Mouse (Mus musculus): ENCODE data around the gene Carmil1. TPM values are rescaled to one million over a fixed set of nuclear protein-coding genes. Genes with fewer than 3 reads are reported as not detected.

Carmil1 gene
- polyA plus RNA-seq, 1 experiment, result 4.4 TPM

- no peaks in the 10 kb centered on the region for H3K79me2 ChIP-seq (ENCODE audit: control insufficient read depth, insufficient read depth)
- H3ac ChIP-seq (ENCODE audit: control insufficient read depth, insufficient read length, low read depth), result no peak overlapping the region
- no peaks in the 10 kb centered on the region for H3K36me3 ChIP-seq (ENCODE audit: control insufficient read depth, insufficient read depth)
- H3K27me3 ChIP-seq (ENCODE audit: control insufficient read depth, insufficient read depth, insufficient read length), result no peaks in the 10 kb centered on the region
- peaks cover 6% of the 10 kb centered on the region for H3K79me3 ChIP-seq (ENCODE audit: low read depth)
- H3K4me3 ChIP-seq (ENCODE audit: insufficient read depth, poor library complexity, severe bottlenecking), result no peak overlapping the region
- TF ChIP-seq CTCF (IDR thresholded peaks at IDR 0.05; ENCODE audit: control insufficient read depth, insufficient read depth, insufficient read length), result no peak
- TF ChIP-seq CEBPB (IDR thresholded peaks at IDR 0.05; ENCODE audit: low read depth), result no peak
- TF ChIP-seq MYOD1 (IDR thresholded peaks at IDR 0.05; ENCODE audit: control insufficient read depth, insufficient read length, low read depth), result no peak
- TF ChIP-seq MYOG (IDR thresholded peaks at IDR 0.05; ENCODE audit: control insufficient read depth, extremely low read depth, insufficient read length), result no peak
- TF ChIP-seq USF1 (IDR thresholded peaks at IDR 0.05; ENCODE audit: low read depth), result no peak
- no peak for TF ChIP-seq FOSL1 (IDR thresholded peaks at IDR 0.05; ENCODE audit: insufficient read depth, low read length, poor library complexity, severe bottlenecking)
- TF ChIP-seq MAX (IDR thresholded peaks at IDR 0.05), result no peak
Observed at GRCm38 (mm10) chr13:24253989-24254388, 26.6 kb downstream of the Carmil1 start.

DNA sequence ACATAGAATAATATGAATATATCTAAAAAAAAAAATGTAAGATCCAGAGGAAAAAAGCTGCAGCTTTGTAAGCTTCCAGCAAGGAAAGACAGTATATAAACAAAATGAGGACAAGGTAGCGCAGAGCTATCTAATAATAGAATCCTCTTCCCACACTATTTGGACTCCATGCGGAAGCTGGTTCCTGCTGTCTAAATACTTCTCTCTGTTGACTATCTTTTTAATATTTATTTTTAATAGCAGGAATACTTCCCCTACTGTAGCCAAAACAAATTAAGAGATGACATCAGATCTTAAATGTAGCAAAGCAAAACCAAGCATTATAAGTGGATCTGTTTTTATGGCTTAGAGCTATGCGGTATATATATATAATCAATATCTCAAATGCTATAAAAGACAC is 27.0 kb downstream of the Carmil1 start:
- Histone ChIP-seq H3K4me3 (ENCODE audit: insufficient read depth, poor library complexity, severe bottlenecking) (no peak overlapping the region), H3K27me3 (ENCODE audit: control insufficient read depth, insufficient read depth, insufficient read length) (no peaks in the 10 kb centered on the region), H3ac (ENCODE audit: control insufficient read depth, insufficient read length, low read depth) (no peak overlapping the region), H3K79me2 (ENCODE audit: control insufficient read depth, insufficient read depth) (no peaks in the 10 kb centered on the region), H3K79me3 (ENCODE audit: low read depth) (peaks cover 3% of the 10 kb centered on the region), H3K36me3 (ENCODE audit: control insufficient read depth, insufficient read depth) (no peaks in the 10 kb centered on the region)
- TF ChIP-seq MAX (IDR thresholded peaks at IDR 0.05) (no peak), MYOG (IDR thresholded peaks at IDR 0.05; ENCODE audit: control insufficient read depth, extremely low read depth, insufficient read length) (no peak), CEBPB (IDR thresholded peaks at IDR 0.05; ENCODE audit: low read depth) (no peak), CTCF (IDR thresholded peaks at IDR 0.05; ENCODE audit: control insufficient read depth, insufficient read depth, insufficient read length) (no peak), MYOD1 (IDR thresholded peaks at IDR 0.05; ENCODE audit: control insufficient read depth, insufficient read length, low read depth) (no peak), USF1 (IDR thresholded peaks at IDR 0.05; ENCODE audit: low read depth) (no peak), FOSL1 (IDR thresholded peaks at IDR 0.05; ENCODE audit: insufficient read depth, low read length, poor library complexity, severe bottlenecking) (no peak)

GRCm38 (mm10) chr13:24251236-24251635 is 29.4 kb downstream of the Carmil1 start:
- no peaks in the 10 kb centered on the region for H3K79me2 ChIP-seq (ENCODE audit: control insufficient read depth, insufficient read depth)
- TF ChIP-seq FOSL1 (IDR thresholded peaks at IDR 0.05; ENCODE audit: insufficient read depth, low read length, poor library complexity, severe bottlenecking) (no peak), MYOD1 (IDR thresholded peaks at IDR 0.05; ENCODE audit: control insufficient read depth, insufficient read length, low read depth) (no peak), USF1 (IDR thresholded peaks at IDR 0.05; ENCODE audit: low read depth) (no peak), MYOG (IDR thresholded peaks at IDR 0.05; ENCODE audit: control insufficient read depth, extremely low read depth, insufficient read length) (no peak), MAX (IDR thresholded peaks at IDR 0.05) (no peak), CEBPB (IDR thresholded peaks at IDR 0.05; ENCODE audit: low read depth) (no peak), CTCF (IDR thresholded peaks at IDR 0.05; ENCODE audit: control insufficient read depth, insufficient read depth, insufficient read length) (no peak)
- H3K79me3 ChIP-seq (ENCODE audit: low read depth), result peaks cover 3% of the 10 kb centered on the region
- no peaks in the 10 kb centered on the region for H3K36me3 ChIP-seq (ENCODE audit: control insufficient read depth, insufficient read depth)
- no peaks in the 10 kb centered on the region for H3K27me3 ChIP-seq (ENCODE audit: control insufficient read depth, insufficient read depth, insufficient read length)
- H3K4me3 ChIP-seq (ENCODE audit: insufficient read depth, poor library complexity, severe bottlenecking), result no peak overlapping the region
- H3ac ChIP-seq (ENCODE audit: control insufficient read depth, insufficient read length, low read depth), result no peak overlapping the region

DNA sequence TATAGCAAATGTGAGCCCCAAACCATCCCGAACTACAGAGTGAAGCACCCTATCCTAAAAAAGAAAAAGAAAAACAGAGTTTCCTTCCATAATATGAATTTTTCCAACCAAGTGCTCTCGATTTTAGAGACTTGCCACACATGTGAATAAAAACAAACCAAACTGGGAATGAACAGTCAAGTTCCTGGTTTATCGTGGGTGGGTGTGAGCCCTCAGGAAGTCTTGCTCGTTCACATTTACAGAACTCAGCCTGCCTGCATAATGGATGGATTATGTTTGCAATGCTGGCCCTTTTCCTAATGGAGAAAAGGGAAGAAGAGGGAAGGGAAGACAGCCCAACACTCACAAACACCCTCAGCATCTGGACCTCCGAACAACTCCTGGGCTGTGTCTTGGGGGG is 32.7 kb downstream of the Carmil1 start:
- Histone ChIP-seq H3ac (ENCODE audit: control insufficient read depth, insufficient read length, low read depth) (no peak overlapping the region), H3K27me3 (ENCODE audit: control insufficient read depth, insufficient read depth, insufficient read length) (no peaks in the 10 kb centered on the region), H3K4me3 (ENCODE audit: insufficient read depth, poor library complexity, severe bottlenecking) (no peak overlapping the region), H3K79me2 (ENCODE audit: control insufficient read depth, insufficient read depth) (no peaks in the 10 kb centered on the region), H3K79me3 (ENCODE audit: low read depth) (peaks cover 1% of the 10 kb centered on the region), H3K36me3 (ENCODE audit: control insufficient read depth, insufficient read depth) (no peaks in the 10 kb centered on the region)
- TF ChIP-seq USF1 (IDR thresholded peaks at IDR 0.05; ENCODE audit: low read depth) (no peak), FOSL1 (IDR thresholded peaks at IDR 0.05; ENCODE audit: insufficient read depth, low read length, poor library complexity, severe bottlenecking) (no peak), MAX (IDR thresholded peaks at IDR 0.05) (no peak)

GRCm38 (mm10) chr13:24247441-24247840 is 33.2 kb downstream of the Carmil1 start:
- H3K79me2 ChIP-seq (ENCODE audit: control insufficient read depth, insufficient read depth), result no peaks in the 10 kb centered on the region
- H3K27me3 ChIP-seq (ENCODE audit: control insufficient read depth, insufficient read depth, insufficient read length), result no peaks in the 10 kb centered on the region
- H3K36me3 ChIP-seq (ENCODE audit: control insufficient read depth, insufficient read depth), result no peaks in the 10 kb centered on the region
- TF ChIP-seq USF1 (IDR thresholded peaks at IDR 0.05; ENCODE audit: low read depth) (no peak), MYOD1 (IDR thresholded peaks at IDR 0.05; ENCODE audit: control insufficient read depth, insufficient read length, low read depth) (no peak), CTCF (IDR thresholded peaks at IDR 0.05; ENCODE audit: control insufficient read depth, insufficient read depth, insufficient read length) (no peak), MYOG (IDR thresholded peaks at IDR 0.05; ENCODE audit: control insufficient read depth, extremely low read depth, insufficient read length) (no peak), FOSL1 (IDR thresholded peaks at IDR 0.05; ENCODE audit: insufficient read depth, low read length, poor library complexity, severe bottlenecking) (no peak), CEBPB (IDR thresholded peaks at IDR 0.05; ENCODE audit: low read depth) (no peak), MAX (IDR thresholded peaks at IDR 0.05) (no peak)
- no peak overlapping the region for H3K4me3 ChIP-seq (ENCODE audit: insufficient read depth, poor library complexity, severe bottlenecking)
- H3ac ChIP-seq (ENCODE audit: control insufficient read depth, insufficient read length, low read depth), result no peak overlapping the region
- no peaks in the 10 kb centered on the region for H3K79me3 ChIP-seq (ENCODE audit: low read depth)

DNA sequence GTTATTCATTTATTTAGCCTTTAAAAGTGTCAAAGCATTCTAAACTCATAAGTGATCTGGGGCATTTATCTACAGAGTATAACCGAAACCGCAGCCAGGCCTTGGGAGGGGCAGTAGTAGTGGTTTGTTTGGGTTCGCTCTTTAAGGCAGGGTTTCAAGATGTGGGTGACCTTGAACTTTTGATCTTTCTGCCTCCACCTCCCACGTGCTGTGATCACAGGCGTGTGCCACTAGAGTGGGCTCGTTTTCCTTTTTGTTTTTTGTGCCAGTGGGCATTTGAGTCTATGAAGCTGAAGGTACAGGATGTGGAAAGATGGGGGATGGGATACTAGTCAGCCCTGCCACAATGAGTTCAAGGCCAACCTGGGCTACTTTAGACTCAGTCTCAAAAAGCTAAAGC is 34.3 kb downstream of the Carmil1 start:
- no peaks in the 10 kb centered on the region for H3K36me3 ChIP-seq (ENCODE audit: control insufficient read depth, insufficient read depth)
- H3K4me3 ChIP-seq (ENCODE audit: insufficient read depth, poor library complexity, severe bottlenecking), result no peak overlapping the region
- no peak for TF ChIP-seq USF1 (IDR thresholded peaks at IDR 0.05; ENCODE audit: low read depth)
- no peak for TF ChIP-seq FOSL1 (IDR thresholded peaks at IDR 0.05; ENCODE audit: insufficient read depth, low read length, poor library complexity, severe bottlenecking)
- TF ChIP-seq MAX (IDR thresholded peaks at IDR 0.05), result no peak
- TF ChIP-seq CTCF (IDR thresholded peaks at IDR 0.05; ENCODE audit: control insufficient read depth, insufficient read depth, insufficient read length), result no peak
- TF ChIP-seq CEBPB (IDR thresholded peaks at IDR 0.05; ENCODE audit: low read depth), result no peak
- no peak for TF ChIP-seq MYOD1 (IDR thresholded peaks at IDR 0.05; ENCODE audit: control insufficient read depth, insufficient read length, low read depth)
- no peak overlapping the region for H3ac ChIP-seq (ENCODE audit: control insufficient read depth, insufficient read length, low read depth)
- H3K27me3 ChIP-seq (ENCODE audit: control insufficient read depth, insufficient read depth, insufficient read length), result no peaks in the 10 kb centered on the region
- H3K79me3 ChIP-seq (ENCODE audit: low read depth), result no peaks in the 10 kb centered on the region
- H3K79me2 ChIP-seq (ENCODE audit: control insufficient read depth, insufficient read depth), result no peaks in the 10 kb centered on the region
